Mouse (Mus musculus): ENCODE data around the gene Kif7.

DNA sequence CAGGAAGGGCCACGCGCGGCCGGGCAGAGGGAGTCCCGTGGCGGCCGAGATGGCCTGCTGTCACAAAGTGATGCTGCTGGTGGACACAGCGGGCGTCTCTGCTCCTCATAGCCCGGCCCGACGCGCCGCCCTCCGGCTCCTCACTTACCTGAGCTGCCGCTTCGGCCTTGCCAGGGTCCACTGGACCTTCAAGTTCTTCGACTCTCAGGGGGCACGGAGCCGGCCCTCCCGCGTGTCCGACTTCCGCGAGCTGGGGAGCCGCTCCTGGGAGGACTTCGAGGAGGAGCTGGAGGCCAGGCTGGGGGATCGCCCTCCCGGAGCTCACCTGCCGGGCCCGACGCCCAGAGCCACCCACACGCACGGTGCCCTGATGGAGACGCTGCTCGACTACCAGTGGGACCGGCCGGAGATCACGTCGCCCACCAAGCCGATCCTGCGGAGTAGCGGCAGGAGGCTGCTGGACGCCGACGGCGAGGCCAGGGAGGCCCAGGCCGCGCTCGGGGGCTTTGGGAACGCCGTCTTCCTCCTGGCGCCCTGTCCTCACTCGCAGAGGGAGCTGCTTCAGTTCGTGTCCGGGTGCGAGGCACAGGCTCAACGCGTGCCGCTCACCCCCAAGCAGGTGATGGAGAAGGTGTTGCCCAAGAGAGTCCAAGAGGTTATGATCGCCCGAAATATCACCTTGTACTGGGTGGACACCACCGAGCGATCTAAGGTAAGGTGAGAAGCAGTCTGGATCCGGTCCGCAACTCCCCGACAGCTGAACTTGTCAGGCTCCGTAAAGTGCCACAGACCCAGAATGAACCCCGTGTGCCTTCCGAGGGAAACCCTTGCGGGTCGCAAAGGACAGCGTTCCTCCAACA, 55.0 kb downstream of the Kif7 start:
- no peak for TF ChIP-seq CTCF (IDR thresholded peaks at IDR 0.05; ENCODE audit: low read depth, low read length)
- no peak for TF ChIP-seq POLR2A (IDR thresholded peaks at IDR 0.05; ENCODE audit: borderline replicate concordance, low read depth, low read length)
